Mouse (Mus musculus): ENCODE measurements around the gene Gm10295. TPM values are rescaled to one million over a fixed set of nuclear protein-coding genes. Genes with fewer than 3 reads are reported as not detected.

Gm10295 gene
- polyA plus RNA-seq, 1 experiment from 2014 or later: not detected

GRCm38 (mm10) chr7:71379826-71380825, 28.8 kb upstream of the Gm10295 start:
- 23% methylated on average over 18 of the region's 18 CpGs for WGBS
- Histone ChIP-seq H3K9me3 (ENCODE audit: low read length) (no peaks in the 10 kb centered on the region), H3K4me2 (replicated peaks; ENCODE audit: low read depth, low read length) (0 out of 2 replicates have a peak overlapping the region, but pooled peaks have one; percentile 15), H3K9ac (replicated peaks; ENCODE audit: low read depth) (no peak overlapping the region), H3K27me3 (replicated peaks; ENCODE audit: insufficient read depth, low read length) (no peaks in the 10 kb centered on the region), H3K27ac (ENCODE audit: low read length) (peak overlapping the region; percentile 81), H3K36me3 (ENCODE audit: insufficient read depth, low read length) (no peaks in the 10 kb centered on the region), H3K4me3 (ENCODE audit: low read depth, low read length) (no peak overlapping the region), H3K4me1 (ENCODE audit: insufficient read depth, low read depth, low read length) (no peaks in the 10 kb centered on the region; the same call in 1 of the 2 replicates)
- no peak for ATAC-seq
- DNase-seq (ENCODE audit: low spot score): peak; percentile 79
- no peak for TF ChIP-seq CTCF (IDR thresholded peaks at IDR 0.05)
- no peak for TF ChIP-seq EP300 (IDR thresholded peaks at IDR 0.05)

DNA sequence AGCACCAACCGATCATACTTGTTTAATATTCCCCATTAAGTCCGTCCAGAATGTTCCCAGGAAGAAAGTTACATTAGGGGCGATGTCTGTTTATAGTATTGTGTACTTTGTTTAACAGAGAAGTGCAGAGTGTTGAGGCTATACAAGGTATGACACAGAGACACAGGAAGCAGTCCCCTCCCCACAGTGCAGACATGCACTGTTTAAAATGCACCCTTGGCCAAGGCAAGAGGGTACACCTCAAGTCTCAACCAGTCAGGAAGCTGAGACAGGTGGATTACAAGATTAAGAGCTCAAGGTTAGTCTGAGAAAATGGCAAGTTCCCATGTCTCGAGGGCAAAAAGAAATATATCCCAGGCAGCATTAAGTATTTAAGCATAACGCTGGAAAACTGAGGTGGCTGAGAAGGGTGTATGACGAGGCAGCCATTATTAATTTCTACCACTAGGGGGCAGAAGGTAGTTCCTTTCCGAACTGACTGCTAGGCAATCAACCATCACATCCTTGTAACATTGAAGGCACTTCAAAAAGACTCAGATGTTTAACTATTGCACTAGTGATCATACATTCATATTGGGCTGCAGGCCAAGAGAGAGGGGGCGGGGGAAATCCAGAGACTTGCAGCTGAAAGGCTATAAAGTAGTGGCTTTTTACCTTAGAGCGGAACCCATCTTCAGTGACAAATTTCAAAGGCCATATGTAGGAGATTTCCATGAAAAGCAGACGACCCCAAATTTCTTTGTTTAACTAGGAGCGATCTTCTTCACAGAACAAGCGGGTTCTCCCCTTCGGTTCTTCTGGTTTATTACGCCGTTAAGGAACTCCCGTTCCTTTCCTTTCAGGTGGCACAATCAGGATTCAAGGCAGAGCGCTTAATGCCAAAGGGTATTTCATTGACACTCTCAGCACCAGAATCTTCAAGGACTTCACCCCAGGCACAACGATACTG, 27.8 kb upstream of the Gm10295 start:
- H3K4me3 ChIP-seq (ENCODE audit: low read depth, low read length): no peak overlapping the region
- H3K4me2 ChIP-seq (replicated peaks; ENCODE audit: low read depth, low read length): 0 out of 2 replicates have a peak overlapping the region, but pooled peaks have one; percentile 15
- TF ChIP-seq EP300 (IDR thresholded peaks at IDR 0.05) (peak; percentile 64), CTCF (IDR thresholded peaks at IDR 0.05) (peak; percentile 88)
- no peaks in the 10 kb centered on the region for H3K27me3 ChIP-seq (replicated peaks; ENCODE audit: insufficient read depth, low read length)
- ATAC-seq (peak; percentile 73), DNase-seq (ENCODE audit: low spot score) (peak; percentile 90)
- WGBS: 39% methylated on average over 18 of the region's 18 CpGs
- no peak overlapping the region for H3K9ac ChIP-seq (replicated peaks; ENCODE audit: low read depth)
- no peaks in the 10 kb centered on the region for H3K36me3 ChIP-seq (ENCODE audit: insufficient read depth, low read length)
- H3K4me1 ChIP-seq (ENCODE audit: insufficient read depth, low read depth, low read length): no peaks in the 10 kb centered on the region; the same call in 1 of the 2 replicates
- H3K9me3 ChIP-seq (ENCODE audit: low read length): no peaks in the 10 kb centered on the region
- H3K27ac ChIP-seq (ENCODE audit: low read length): peak overlapping the region; percentile 81

- Histone ChIP-seq H3K9me3 (ENCODE audit: low read length) (no peaks in the 10 kb centered on the region), H3K27me3 (replicated peaks; ENCODE audit: insufficient read depth, low read length) (no peaks in the 10 kb centered on the region), H3K9ac (replicated peaks; ENCODE audit: low read depth) (no peak overlapping the region), H3K4me1 (ENCODE audit: insufficient read depth, low read depth, low read length) (no peaks in the 10 kb centered on the region), H3K27ac (ENCODE audit: low read length) (peak overlapping the region; percentile 68), H3K4me3 (ENCODE audit: low read depth, low read length) (no peak overlapping the region), H3K36me3 (ENCODE audit: insufficient read depth, low read length) (no peaks in the 10 kb centered on the region), H3K4me2 (replicated peaks; ENCODE audit: low read depth, low read length) (no peak overlapping the region)
- peak; percentile 67 for ATAC-seq
- TF ChIP-seq EP300 (IDR thresholded peaks at IDR 0.05) (no peak), CTCF (IDR thresholded peaks at IDR 0.05) (no peak)
- DNase-seq (ENCODE audit: low spot score): peak; percentile 74
- 63% methylated on average over 6 of the region's 6 CpGs for WGBS
Observed at GRCm38 (mm10) chr7:71377983-71378382, 26.7 kb upstream of the Gm10295 start.

GRCm38 (mm10) chr7:71374059-71374458, 22.8 kb upstream of the Gm10295 start:
- Histone ChIP-seq H3K4me2 (replicated peaks; ENCODE audit: low read depth, low read length) (no peak overlapping the region), H3K27ac (ENCODE audit: low read length) (no peak overlapping the region), H3K27me3 (replicated peaks; ENCODE audit: insufficient read depth, low read length) (no peaks in the 10 kb centered on the region), H3K36me3 (ENCODE audit: insufficient read depth, low read length) (no peaks in the 10 kb centered on the region), H3K4me3 (ENCODE audit: low read depth, low read length) (no peak overlapping the region), H3K4me1 (ENCODE audit: insufficient read depth, low read depth, low read length) (peaks cover 5% of the 10 kb centered on the region; the same call in 1 of the 2 replicates), H3K9ac (replicated peaks; ENCODE audit: low read depth) (no peak overlapping the region), H3K9me3 (ENCODE audit: low read length) (no peaks in the 10 kb centered on the region)
- TF ChIP-seq EP300 (IDR thresholded peaks at IDR 0.05) (no peak), CTCF (IDR thresholded peaks at IDR 0.05) (no peak)
- ATAC-seq: no peak
- WGBS: 26% methylated on average over 5 of the region's 5 CpGs
- no peak for DNase-seq (ENCODE audit: low spot score)

DNA sequence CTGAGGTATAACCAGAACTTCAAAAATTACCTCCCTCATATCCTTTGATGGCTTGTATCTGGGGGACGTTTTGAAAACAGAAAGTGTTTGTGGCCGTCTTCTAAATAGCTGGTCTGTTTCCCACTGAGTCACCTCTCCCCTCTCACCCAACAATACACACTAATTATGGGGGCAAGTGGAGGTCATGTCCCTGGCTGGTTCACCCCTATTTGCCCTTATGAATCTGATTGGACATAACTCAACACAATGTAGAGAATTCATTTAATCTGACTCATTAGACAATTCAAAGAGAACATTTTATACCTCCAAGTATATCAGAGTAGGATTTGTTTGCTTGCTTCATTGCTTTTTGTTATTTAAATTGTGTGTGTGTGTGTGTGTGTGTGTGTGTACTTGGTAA, 20.6 kb upstream of the Gm10295 start:
- no peak overlapping the region for H3K27ac ChIP-seq (ENCODE audit: low read length)
- no peaks in the 10 kb centered on the region for H3K27me3 ChIP-seq (replicated peaks; ENCODE audit: insufficient read depth, low read length)

More for the DNA sequence above, 20.6 kb upstream of the Gm10295 start:
- no peaks in the 10 kb centered on the region for H3K9me3 ChIP-seq (ENCODE audit: low read length)
- H3K36me3 ChIP-seq (ENCODE audit: insufficient read depth, low read length): no peaks in the 10 kb centered on the region
- no peak overlapping the region for H3K4me2 ChIP-seq (replicated peaks; ENCODE audit: low read depth, low read length)
- peaks cover 5% of the 10 kb centered on the region; the same call in 1 of the 2 replicates for H3K4me1 ChIP-seq (ENCODE audit: insufficient read depth, low read depth, low read length)
- WGBS: 61% methylated on average over 2 of the region's 2 CpGs
- ATAC-seq: no peak
- H3K9ac ChIP-seq (replicated peaks; ENCODE audit: low read depth): no peak overlapping the region
- no peak for DNase-seq (ENCODE audit: low spot score)
- TF ChIP-seq EP300 (IDR thresholded peaks at IDR 0.05) (no peak), CTCF (IDR thresholded peaks at IDR 0.05) (no peak)
- no peak overlapping the region for H3K4me3 ChIP-seq (ENCODE audit: low read depth, low read length)

All from lung, postnatal 0 days (tissue).